19 mouse cellular contexts compared by ENCODE assay signal in the genomic region with DNA sequence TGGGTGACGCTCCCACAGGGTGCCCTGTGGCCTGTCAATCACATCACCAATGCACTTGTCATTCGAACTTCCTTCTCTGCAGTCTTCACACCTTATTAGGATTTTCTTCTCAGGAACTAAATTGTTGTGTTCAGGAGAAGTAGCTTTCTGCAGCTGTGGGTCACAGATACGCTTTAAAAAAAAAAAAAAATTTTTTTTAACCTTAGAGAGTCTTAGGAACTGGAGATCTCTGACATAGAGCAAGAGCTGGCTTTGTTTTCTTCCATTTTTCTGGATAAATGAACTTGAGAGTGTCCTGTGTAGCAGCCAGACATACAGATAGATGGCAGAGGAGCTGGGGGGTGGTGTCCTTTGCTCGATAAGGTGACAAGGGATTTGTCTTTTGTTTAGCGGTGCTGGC.
DNase-seq lines count a peak whose midpoint lies in the region; ATAC-seq and TF ChIP-seq lines count a peak whose summit lies in the region.
"Had no signal": no experiment of that assay in that cellular context is flagged by ENCODE, and none has a peak within 500 bp of the region (broad histone marks: within the 10 kb centered on the region; RNA-seq: fewer than 3 reads in every experiment).

No protein-coding gene starts in this region.

- peak overlapping the region; percentile 45; the same call in 1 of the 2 replicates for H3K27ac ChIP-seq in hindbrain, embryonic 10.5 days
- no peak overlapping the region for H3K27ac ChIP-seq in hindbrain, embryonic 16.5 days (ENCODE audit: low read depth, low read length)
- H3K27ac ChIP-seq in ES-E14 (ENCODE audit: insufficient read depth, low read depth, low read length, poor library complexity, severe bottlenecking): peak overlapping the region; percentile 85
- peak overlapping the region; percentile 37; the same call in 1 of the 2 replicates for H3K27ac ChIP-seq in liver, embryonic 13.5 days
- no peak overlapping the region for H3K27ac ChIP-seq in forebrain, embryonic 11.5 days (ENCODE audit: low read depth, low read length)
- H3K27ac ChIP-seq: embryonic facial prominence, embryonic 12.5 days; forebrain, embryonic 12.5 days; heart, adult 2 months; heart, embryonic 13.5 days; hindbrain, embryonic 14.5 days had no signal

- no peak overlapping the region for H3K4me2 ChIP-seq in hindbrain, embryonic 16.5 days (ENCODE audit: low read length)
- H3K4me2 ChIP-seq in liver, embryonic 13.5 days: no peak overlapping the region
- H3K4me2 ChIP-seq in forebrain, embryonic 11.5 days (ENCODE audit: low read depth, low read length, severe bottlenecking): no peak overlapping the region
- H3K4me2 ChIP-seq: embryonic facial prominence, embryonic 12.5 days; forebrain, embryonic 12.5 days; heart, embryonic 13.5 days; hindbrain, embryonic 14.5 days had no signal

- no peak for ATAC-seq in hindbrain, embryonic 16.5 days
- ATAC-seq in liver, embryonic 13.5 days (ENCODE audit: low read depth): no peak
- no peak for ATAC-seq in forebrain, embryonic 11.5 days (replicated peaks; ENCODE audit: low FRiP score)
- ATAC-seq: forebrain, embryonic 16.5 days had no signal

- H3K4me1 ChIP-seq in hindbrain, embryonic 10.5 days (replicated peaks): peaks cover 30% of the 10 kb centered on the region
- H3K4me1 ChIP-seq in hindbrain, embryonic 16.5 days (ENCODE audit: control insufficient read depth, insufficient read depth, low read depth, low read length): no peaks in the 10 kb centered on the region
- H3K4me1 ChIP-seq in E14TG2a.4 (replicated peaks; ENCODE audit: low read depth, low read length): peaks cover 98% of the 10 kb centered on the region
- H3K4me1 ChIP-seq in ES-E14 (ENCODE audit: control insufficient read depth in 2 of 2, insufficient read depth in 2 of 2, low read length in 2 of 2, poor library complexity in 1 of 2): peaks cover 24 to 52% of the 10 kb centered on the region in 2 experiments
- peaks cover 58% of the 10 kb centered on the region for H3K4me1 ChIP-seq in liver, embryonic 13.5 days (replicated peaks)
- no peaks in the 10 kb centered on the region for H3K4me1 ChIP-seq in forebrain, embryonic 11.5 days (replicated peaks; ENCODE audit: control insufficient read depth, insufficient read depth, low read length)
- H3K4me1 ChIP-seq: forebrain, embryonic 12.5 days had no signal

- in situ Hi-C loops in ES-E14 (cut with MboI; ENCODE audit: low sequenced_read_pairs in 2 of 2, unreplicated experiment in 2 of 2): no loop called here

- H3K27me3 ChIP-seq in hindbrain, embryonic 10.5 days (ENCODE audit: insufficient read depth, poor library complexity, severe bottlenecking): 0 out of 2 replicates have a peak, but pooled peaks cover 4% of the 10 kb centered on the region
- H3K27me3 ChIP-seq in hindbrain, embryonic 16.5 days (replicated peaks; ENCODE audit: control insufficient read depth, insufficient read depth, low read length): no peaks in the 10 kb centered on the region
- H3K27me3 ChIP-seq in E14TG2a.4 (ENCODE audit: insufficient read depth, low read length): no peaks in the 10 kb centered on the region
- H3K27me3 ChIP-seq in liver, embryonic 13.5 days: no peaks in the 10 kb centered on the region
- H3K27me3 ChIP-seq in forebrain, embryonic 11.5 days (ENCODE audit: control insufficient read depth, insufficient read depth, low read length): no peaks in the 10 kb centered on the region
- H3K27me3 ChIP-seq: CH12.LX; embryonic facial prominence, embryonic 12.5 days; forebrain, embryonic 12.5 days; heart, embryonic 13.5 days had no signal

- H3K4me3 ChIP-seq in hindbrain, embryonic 10.5 days: no peak overlapping the region
- H3K4me3 ChIP-seq in hindbrain, embryonic 16.5 days (ENCODE audit: low read length): no peak overlapping the region
- H3K4me3 ChIP-seq in E14TG2a.4 (replicated peaks; ENCODE audit: low read length) (peak overlapping the region; percentile 30), ES-E14 (ENCODE audit: insufficient read depth in 1 of 2, low read depth in 1 of 2, low read length in 2 of 2, poor library complexity in 1 of 2, severe bottlenecking in 1 of 2) (no peak overlapping the region)
- no peak overlapping the region for H3K4me3 ChIP-seq in liver, embryonic 13.5 days (replicated peaks)
- no peak overlapping the region for H3K4me3 ChIP-seq in forebrain, embryonic 11.5 days (ENCODE audit: low read depth, low read length)
- H3K4me3 ChIP-seq: embryonic facial prominence, embryonic 12.5 days; forebrain, embryonic 12.5 days; heart, adult 2 months; heart, embryonic 13.5 days had no signal

- no peaks in the 10 kb centered on the region for H3K9me3 ChIP-seq in hindbrain, embryonic 10.5 days
- H3K9me3 ChIP-seq in hindbrain, embryonic 16.5 days (ENCODE audit: control insufficient read depth, low read length): no peaks in the 10 kb centered on the region
- no peaks in the 10 kb centered on the region for H3K9me3 ChIP-seq in E14TG2a.4 (ENCODE audit: low read length)
- H3K9me3 ChIP-seq in ES-E14 (ENCODE audit: control insufficient read depth, insufficient read depth, low read depth, low read length): no peaks in the 10 kb centered on the region
- no peaks in the 10 kb centered on the region for H3K9me3 ChIP-seq in liver, embryonic 13.5 days (replicated peaks)
- no peaks in the 10 kb centered on the region for H3K9me3 ChIP-seq in forebrain, embryonic 11.5 days (ENCODE audit: control insufficient read depth, low read length)
- H3K9me3 ChIP-seq: embryonic facial prominence, embryonic 12.5 days; forebrain, embryonic 12.5 days; heart, embryonic 13.5 days had no signal

- H3K9ac ChIP-seq in hindbrain, embryonic 16.5 days (ENCODE audit: low read depth, low read length): no peak overlapping the region
- H3K9ac ChIP-seq in ES-E14 (ENCODE audit: insufficient read depth, low read depth, low read length, poor library complexity, severe bottlenecking): no peak overlapping the region
- H3K9ac ChIP-seq in liver, embryonic 13.5 days: no peak overlapping the region
- H3K9ac ChIP-seq in forebrain, embryonic 11.5 days (ENCODE audit: low read length): no peak overlapping the region
- H3K9ac ChIP-seq: embryonic facial prominence, embryonic 12.5 days; forebrain, embryonic 12.5 days; heart, embryonic 13.5 days; hindbrain, embryonic 14.5 days had no signal

- WGBS in hindbrain, embryonic 10.5 days: 60% methylated on average over 5 of the region's 5 CpGs
- 50% methylated on average over 5 of the region's 5 CpGs for WGBS in hindbrain, embryonic 16.5 days
- 37% methylated on average over 5 of the region's 5 CpGs for WGBS in liver, embryonic 13.5 days (ENCODE audit: insufficient replicate concordance)
- WGBS in forebrain, embryonic 11.5 days: 65% methylated on average over 5 of the region's 5 CpGs

- H3K36me3 ChIP-seq in hindbrain, embryonic 10.5 days: no peaks in the 10 kb centered on the region; the same call in 1 of the 2 replicates
- peaks cover 37% of the 10 kb centered on the region for H3K36me3 ChIP-seq in hindbrain, embryonic 16.5 days (ENCODE audit: control insufficient read depth, insufficient read depth, low read length)
- no peaks in the 10 kb centered on the region for H3K36me3 ChIP-seq in E14TG2a.4 (ENCODE audit: insufficient read depth, low read length)
- no peaks in the 10 kb centered on the region for H3K36me3 ChIP-seq in ES-E14 (ENCODE audit: control insufficient read depth, insufficient read depth, low read length, poor library complexity, severe bottlenecking)
- no peaks in the 10 kb centered on the region for H3K36me3 ChIP-seq in liver, embryonic 13.5 days
- no peaks in the 10 kb centered on the region for H3K36me3 ChIP-seq in forebrain, embryonic 11.5 days (ENCODE audit: control insufficient read depth, insufficient read depth, low read length)
- H3K36me3 ChIP-seq: embryonic facial prominence, embryonic 12.5 days; forebrain, embryonic 12.5 days; heart, embryonic 13.5 days had no signal

- no peak for TF ChIP-seq CTCF in E14TG2a.4 (conservative IDR thresholded peaks at IDR 0.05; ENCODE audit: low read length)

- no peak for DNase-seq in hindbrain, embryonic 10.5 days (ENCODE audit: low spot score)
- no peak for DNase-seq in ES-E14 (ENCODE audit: low read depth, low spot score)
- DNase-seq in liver, embryonic 13.5 days: no peak
- no peak for DNase-seq in kidney, postnatal 10 days
- DNase-seq in forebrain, embryonic 11.5 days (ENCODE audit: low spot score): no peak
- DNase-seq: adrenal gland, adult 8-10 months; adrenal gland, postnatal 36 days; cerebellum, adult 8-10 months; cerebellum, postnatal 14 days; gastrocnemius, postnatal 14 days; heart, adult 2 months had no signal

TF ChIP-seq in ES-E14, 5 proteins besides CTCF, POLR2A, EP300 and RAD21:
- TF ChIP-seq MAFK (IDR thresholded peaks at IDR 0.05; ENCODE audit: insufficient read depth, low read depth, low read length): no peak
- no peak for TF ChIP-seq ZNF384 (IDR thresholded peaks at IDR 0.05; ENCODE audit: low read depth, low read length)
- TF ChIP-seq HCFC1 (IDR thresholded peaks at IDR 0.05; ENCODE audit: borderline replicate concordance, insufficient read depth, low read length): no peak
- no peak for TF ChIP-seq ZC3H11A (IDR thresholded peaks at IDR 0.05; ENCODE audit: borderline replicate concordance, low read depth, low read length)
- TF ChIP-seq CHD2 (IDR thresholded peaks at IDR 0.05; ENCODE audit: low read depth, low read length): no peak
TF ChIP-seq in ES-E14: peak in this region for 0.

Comparison
In these comparisons a context has a peak if more than half of its experiments do, and no peak if none do; other contexts are left out.
1. H3K27ac ChIP-seq: peak in hindbrain, embryonic 10.5 days (single experiment), ES-E14 (single experiment) and liver, embryonic 13.5 days (single experiment); none in hindbrain, embryonic 16.5 days (single experiment) and forebrain, embryonic 11.5 days (single experiment).